In the genomic region with DNA sequence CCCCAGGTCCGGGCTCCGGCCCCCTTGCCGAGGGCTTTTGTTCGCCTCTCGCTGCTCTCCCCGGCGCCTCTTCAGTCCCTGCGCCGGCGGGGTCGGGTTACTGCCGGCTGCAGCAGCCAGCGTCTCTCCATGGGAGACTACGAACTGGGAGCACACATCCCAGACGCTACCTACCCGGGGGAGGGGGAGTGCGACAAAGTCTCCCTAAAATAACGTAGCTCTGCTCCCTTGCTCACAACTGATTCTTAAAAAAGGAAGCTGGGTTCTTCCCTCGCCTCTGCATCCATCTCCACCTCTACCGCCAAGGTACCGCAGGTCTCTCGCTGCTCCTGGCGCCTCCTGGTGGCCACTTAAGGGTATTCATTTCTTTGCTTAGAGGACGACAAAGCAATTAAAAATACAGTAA, we compare ENCODE assay signal across 8 mouse cellular contexts. TPM values are rescaled to one million over a fixed set of nuclear protein-coding genes. Genes with fewer than 3 reads are reported as not detected.
DNase-seq lines count a peak whose midpoint lies in the region; ATAC-seq and TF ChIP-seq lines count a peak whose summit lies in the region.

A gene (minus strand): TSS at position 292 of the 406 bp plus-strand sequence.

- in situ Hi-C loops in ES-E14 (cut with MboI; ENCODE audit: low sequenced_read_pairs in 2 of 2, unreplicated experiment in 2 of 2): loop anchor here (10.0 kb wide), 2 partner anchors 124 to 134 kb away; no protein-coding TSS in a partner anchor

- H3K4me1 ChIP-seq in ES-E14 (ENCODE audit: control insufficient read depth in 2 of 2, insufficient read depth in 2 of 2, low read length in 2 of 2, poor library complexity in 1 of 2): peaks cover 2% of the 10 kb centered on the region in 2 experiments; a peak in 2 of 4 replicates
- H3K4me1 ChIP-seq in forebrain, postnatal 0 days (ENCODE audit: insufficient read depth): 0 out of 2 replicates have a peak, but pooled peaks cover 4% of the 10 kb centered on the region
- H3K4me1 ChIP-seq in liver, embryonic 16.5 days (ENCODE audit: control insufficient read depth, low read depth, low read length): peaks cover 16% of the 10 kb centered on the region

- peak; percentile 85 for ATAC-seq in forebrain, postnatal 0 days
- no peak for ATAC-seq in liver, embryonic 16.5 days (ENCODE audit: low read depth)
- peak; percentile 62 for ATAC-seq in neutrophil, adult 5-6 weeks (ENCODE audit: extremely low read depth, insufficient number of reproducible peaks, low FRiP score, poor library complexity, severe bottlenecking)

- H3K27ac ChIP-seq in ES-E14 (ENCODE audit: insufficient read depth, low read depth, low read length, poor library complexity, severe bottlenecking): no peak within 1 kb of the TSS
- peak within 1 kb of the TSS; percentile 94 for H3K27ac ChIP-seq in forebrain, postnatal 0 days (ENCODE audit: low read depth, low read length)
- H3K27ac ChIP-seq in liver, embryonic 16.5 days (ENCODE audit: low read length): no peak within 1 kb of the TSS

- H3K36me3 ChIP-seq in ES-E14 (ENCODE audit: control insufficient read depth, insufficient read depth, low read length, poor library complexity, severe bottlenecking): no peaks in the 10 kb centered on the region
- H3K36me3 ChIP-seq in forebrain, postnatal 0 days (ENCODE audit: insufficient read depth): peaks cover 34% of the 10 kb centered on the region
- no peaks in the 10 kb centered on the region for H3K36me3 ChIP-seq in liver, embryonic 16.5 days (ENCODE audit: control insufficient read depth, insufficient read depth)

- H3K4me2 ChIP-seq in forebrain, postnatal 0 days (ENCODE audit: low read depth): peak within 1 kb of the TSS; percentile 56
- H3K4me2 ChIP-seq in liver, embryonic 16.5 days (ENCODE audit: low read depth, low read length): no peak within 1 kb of the TSS

- WGBS in forebrain, postnatal 0 days: 1% methylated on average over 24 of the region's 24 CpGs
- WGBS in liver, embryonic 16.5 days (ENCODE audit: insufficient replicate concordance): under 1% methylated on average over 24 of the region's 24 CpGs

- DNase-seq in ES-E14 (ENCODE audit: low read depth, low spot score): no peak
- DNase-seq in cerebellum, adult 18-20 months: peak; percentile 93
- peak; percentile 94 for DNase-seq in forebrain, postnatal 0 days
- peak; percentile 74 to 80 for DNase-seq in heart, postnatal 36 days
- DNase-seq in layer of hippocampus, adult 11-12 months (ENCODE audit: low spot score): peak; percentile 82
- DNase-seq in thymus, adult 18-20 months: peak; percentile 44 to 57

- H3K9me3 ChIP-seq in ES-E14 (ENCODE audit: control insufficient read depth, insufficient read depth, low read depth, low read length): no peaks in the 10 kb centered on the region
- H3K9me3 ChIP-seq in forebrain, postnatal 0 days (ENCODE audit: low read length): peaks cover 13% of the 10 kb centered on the region; the same call in 1 of the 2 replicates
- H3K9me3 ChIP-seq in liver, embryonic 16.5 days (replicated peaks; ENCODE audit: control insufficient read depth, low read length): no peaks in the 10 kb centered on the region

- intact Hi-C loops in heart, postnatal 36 days (cut with DNase I): loop anchor here (1.0 kb wide), 1 partner anchor 30 kb away; no protein-coding TSS in a partner anchor

- H3K9ac ChIP-seq in ES-E14 (ENCODE audit: insufficient read depth, low read depth, low read length, poor library complexity, severe bottlenecking): 0 out of 2 replicates have a peak within 1 kb of the TSS, but pooled peaks have one; percentile 6
- peak within 1 kb of the TSS; percentile 77 for H3K9ac ChIP-seq in forebrain, postnatal 0 days
- no peak within 1 kb of the TSS for H3K9ac ChIP-seq in liver, embryonic 16.5 days (ENCODE audit: low read depth, low read length)

- H3K4me3 ChIP-seq in ES-E14 (ENCODE audit: insufficient read depth in 1 of 2, low read depth in 1 of 2, low read length in 2 of 2, poor library complexity in 1 of 2, severe bottlenecking in 1 of 2): peak within 1 kb of the TSS; percentile 64 to 75
- H3K4me3 ChIP-seq in forebrain, postnatal 0 days (ENCODE audit: low read depth, low read length): peak within 1 kb of the TSS; percentile 51
- peak within 1 kb of the TSS; percentile 3; the same call in 1 of the 2 replicates for H3K4me3 ChIP-seq in liver, embryonic 16.5 days (ENCODE audit: low read depth, low read length)

- H3K27me3 ChIP-seq in forebrain, postnatal 0 days (ENCODE audit: insufficient read depth, low read length): no peaks in the 10 kb centered on the region
- peaks cover 68% of the 10 kb centered on the region for H3K27me3 ChIP-seq in liver, embryonic 16.5 days (ENCODE audit: control insufficient read depth, insufficient read depth, low read depth, low read length)

- TF ChIP-seq CTCF in forebrain, postnatal 0 days (IDR thresholded peaks at IDR 0.05; ENCODE audit: low read depth): peak; percentile 97

TF ChIP-seq in ES-E14, 5 proteins besides CTCF, POLR2A, EP300 and RAD21:
- TF ChIP-seq MAFK (IDR thresholded peaks at IDR 0.05; ENCODE audit: insufficient read depth, low read depth, low read length) (no peak), ZC3H11A (IDR thresholded peaks at IDR 0.05; ENCODE audit: borderline replicate concordance, low read depth, low read length) (peak; percentile 25; the same call in 1 of the 2 replicates)

RNA-seq across cellular contexts. Expression of the gene that starts here (rescaled TPM):
- total RNA-seq in ES-E14 (2012; rRNA removed): 0.40 and 0.63 TPM in 2 replicates
- 19.1 and 23.5 TPM in 2 replicates for total RNA-seq in forebrain, postnatal 0 days (2014; rRNA removed)
- 1.6 and 2.3 TPM in 2 replicates for polyA plus RNA-seq in forebrain, postnatal 0 days (2015; fragmentation: Nextera tagmentation; extraction: Ambion mirVana)
- total RNA-seq in heart, postnatal 36 days (2021): not detected
- polyA plus RNA-seq in liver, embryonic 16.5 days (2015; fragmentation: Nextera tagmentation; extraction: Ambion mirVana): not detected in 2 replicates
- total RNA-seq in neutrophil, adult 5-6 weeks (2017): not detected in 2 replicates

Comparison
In these comparisons a context has a peak if more than half of its experiments do, and no peak if none do; other contexts are left out.
1. RNA of the gene that starts here (total RNA-seq): 19.1 to 23.5 TPM in forebrain, postnatal 0 days; 0.40 to 0.63 TPM in ES-E14, not detected in heart, postnatal 36 days and not detected in neutrophil, adult 5-6 weeks; every median in the first group is over 10 times any median in the second.
2. Peak in DNase-seq in heart, postnatal 36 days; RNA of the gene not detected or under 1 TPM.
3. Peak in ATAC-seq in neutrophil, adult 5-6 weeks; RNA of the gene not detected or under 1 TPM.
4. H3K4me3 ChIP-seq: peak in every context shown above with its lines; median percentile 70 in ES-E14; 51 in forebrain, postnatal 0 days; 3 in liver, embryonic 16.5 days.